Mouse (Mus musculus): ENCODE measurements around the gene Hnrnpul2.
A peak's percentile ranks its signal among the peaks of the same experiment; 100 is the strongest.
"Not testable (repeated sequence)": the region's sequence is repeated elsewhere in the genome, so short reads cannot be mapped to it uniquely, and the experiment has no call there.

Hnrnpul2 gene

GRCm38 (mm10) chr19:8818301-8818798 lies 1.5 kb upstream of the Hnrnpul2 start:
- no peak for DNase-seq (ENCODE audit: low read depth, low spot score)

- DNase-seq (ENCODE audit: low read depth, low spot score), result peak; percentile 100
These were observed 812 bp upstream of the Hnrnpul2 start, which contains the start of gene Ttc9c for GRCm38 (mm10) chr19:8818801-8819595. Gene Ttc9c (minus strand): TSS chr19:8819333.

GRCm38 (mm10) chr19:8820424-8820956 lies 680 bp downstream of the Hnrnpul2 start:
- no peak for DNase-seq (ENCODE audit: low read depth, low spot score)

GRCm38 (mm10) chr19:8821146-8821545 lies 1.3 kb downstream of the Hnrnpul2 start:
- no peak for DNase-seq (ENCODE audit: low read depth, low spot score)

GRCm38 (mm10) chr19:8822696-8823095 lies 2.9 kb downstream of the Hnrnpul2 start:
- DNase-seq (ENCODE audit: low read depth, low spot score), result peak; percentile 67

GRCm38 (mm10) chr19:8829660-8830059 lies 9.8 kb downstream of the Hnrnpul2 start, which contains the start of gene AC129217.1:
Gene AC129217.1 (plus strand): TSS chr19:8829773.
- no peak for DNase-seq (ENCODE audit: low read depth, low spot score)

- DNase-seq (ENCODE audit: low read depth, low spot score), result no peak
These were observed 10.9 kb downstream of the Hnrnpul2 start for GRCm38 (mm10) chr19:8830664-8831063.

- DNase-seq (ENCODE audit: low read depth, low spot score), result no peak
These were observed 11.5 kb downstream of the Hnrnpul2 start for GRCm38 (mm10) chr19:8831262-8831661.

- DNase-seq (ENCODE audit: low read depth, low spot score), result no peak
These were observed 13.2 kb downstream of the Hnrnpul2 start for GRCm38 (mm10) chr19:8832971-8833370.

GRCm38 (mm10) chr19:8836327-8836726 lies 16.5 kb downstream of the Hnrnpul2 start:
- not testable (repeated sequence) for DNase-seq (ENCODE audit: low read depth, low spot score)

GRCm38 (mm10) chr19:8837251-8837791 lies 17.5 kb downstream of the Hnrnpul2 start, which contains the start of gene Bscl2:
Gene Bscl2 (plus strand): TSS chr19:8837467.
- DNase-seq (ENCODE audit: low read depth, low spot score), result peak; percentile 92

- peak; percentile 61 for DNase-seq (ENCODE audit: low read depth, low spot score)
These were observed 18.4 kb downstream of the Hnrnpul2 start for GRCm38 (mm10) chr19:8838041-8838730.

- DNase-seq (ENCODE audit: low read depth, low spot score), result peak; percentile 99
These were observed 19.5 kb downstream of the Hnrnpul2 start, which contains the start of gene Gng3 for GRCm38 (mm10) chr19:8839103-8839907. Gene Gng3 (minus strand): TSS chr19:8839194.

- peak; percentile 93 for DNase-seq (ENCODE audit: low read depth, low spot score)
These were observed 20.3 kb downstream of the Hnrnpul2 start for GRCm38 (mm10) chr19:8839908-8840791.

- no peak for DNase-seq (ENCODE audit: low read depth, low spot score)
These were observed 21.2 kb downstream of the Hnrnpul2 start for GRCm38 (mm10) chr19:8841012-8841411.

- no peak for DNase-seq (ENCODE audit: low read depth, low spot score)
These were observed 23.2 kb downstream of the Hnrnpul2 start for GRCm38 (mm10) chr19:8842961-8843360.

GRCm38 (mm10) chr19:8844371-8845129 lies 24.7 kb downstream of the Hnrnpul2 start:
- peak; percentile 87 for DNase-seq (ENCODE audit: low read depth, low spot score)

- no peak for DNase-seq (ENCODE audit: low read depth, low spot score)
These were observed 28.5 kb downstream of the Hnrnpul2 start for GRCm38 (mm10) chr19:8848356-8848755.

- DNase-seq (ENCODE audit: low read depth, low spot score), result peak; percentile 75
These were observed 30.6 kb downstream of the Hnrnpul2 start, which contains the start of gene Lrrn4cl for GRCm38 (mm10) chr19:8850402-8850901. Gene Lrrn4cl (plus strand): TSS chr19:8850768.

Data from brain, adult 2 months (tissue).